Mouse (Mus musculus): Measurements from ENCODE around the gene Pfn4. TPM values are rescaled to one million over a fixed set of nuclear protein-coding genes. Genes with fewer than 3 reads are reported as not detected.

The Pfn4 gene
- polyA plus RNA-seq (2017; shearing (Covaris generic)) = 1 to 10 TPM in 1 of 2 experiments, under 1 TPM in 1; 0.43 to 1.5 TPM

DNA sequence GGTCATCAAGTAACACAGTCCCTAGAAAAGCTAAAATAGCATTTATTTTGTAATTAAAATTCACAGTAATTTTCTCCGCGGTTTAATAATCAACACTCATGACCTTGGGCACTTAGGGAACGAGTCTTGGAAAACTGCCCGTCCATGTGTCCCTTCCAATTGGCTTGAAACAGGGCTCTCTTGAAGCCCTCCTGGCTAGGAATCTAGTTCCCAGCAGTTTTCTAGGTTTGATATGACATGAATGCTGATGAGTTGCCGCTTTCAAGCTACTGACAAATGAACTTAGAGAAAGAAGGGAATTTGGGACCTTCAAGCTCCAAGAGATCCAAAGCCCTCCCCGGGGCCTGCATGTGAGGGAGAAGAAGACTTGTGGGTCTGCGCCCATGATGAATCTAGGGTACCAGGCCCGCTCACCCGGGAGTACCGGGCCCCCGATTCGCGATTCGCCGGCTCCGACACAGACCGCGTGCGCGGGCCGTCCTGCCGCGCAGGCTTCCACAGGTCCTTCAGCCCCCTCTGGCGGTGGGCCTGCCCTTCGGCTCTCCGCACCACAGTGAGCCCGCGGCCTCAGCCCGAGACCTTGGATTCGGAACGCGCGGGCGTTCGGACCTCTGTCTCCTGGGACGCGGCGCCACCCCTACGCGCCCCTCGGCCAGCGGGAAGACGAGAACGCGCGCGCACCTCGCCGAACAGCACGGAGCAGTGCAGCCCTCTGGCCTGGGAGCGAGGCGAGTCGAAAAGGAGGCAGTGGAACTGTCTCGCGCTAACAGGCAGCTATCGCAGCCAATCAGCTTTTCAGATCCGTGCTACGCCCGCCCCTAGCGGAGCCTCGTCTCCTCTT lies at the start of gene Pfn4, which contains the start of gene Fam228b:
TSS of gene Pfn4 (plus strand) at position 531 of the 841 bp plus-strand sequence.
TSS of gene Fam228b (minus strand) at position 776 of the 841 bp plus-strand sequence.

DNA sequence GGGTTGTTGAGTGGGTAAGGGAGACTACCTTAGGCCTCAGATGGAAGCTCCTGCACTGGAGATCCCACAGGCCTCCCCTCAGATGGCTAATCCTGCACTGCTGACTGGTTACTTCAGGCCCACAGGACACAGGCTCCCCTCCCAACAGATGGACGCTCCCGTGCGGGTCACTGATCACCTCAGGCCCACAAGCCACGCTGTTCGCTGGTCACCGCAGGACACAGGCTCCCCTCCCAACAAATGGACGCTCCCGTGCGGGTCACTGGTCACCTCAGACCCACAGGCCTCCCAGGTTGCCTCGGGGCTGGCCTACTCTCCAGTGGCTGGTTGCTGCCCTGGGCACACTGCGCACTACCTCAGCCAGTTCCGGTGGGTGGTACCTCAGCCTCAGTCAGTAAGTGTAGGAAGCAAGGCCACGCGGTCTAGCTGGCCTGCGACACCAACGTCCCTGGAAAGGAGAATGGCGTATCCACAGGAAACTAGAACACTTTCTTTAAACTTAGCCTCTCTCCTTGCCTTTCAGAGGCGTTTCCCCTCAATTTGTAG lies 30.7 kb upstream of the Pfn4 start, which contains the start of gene Fam228a:
TSS of gene Fam228a (minus strand) at position 400 of the 546 bp plus-strand sequence.

DNA sequence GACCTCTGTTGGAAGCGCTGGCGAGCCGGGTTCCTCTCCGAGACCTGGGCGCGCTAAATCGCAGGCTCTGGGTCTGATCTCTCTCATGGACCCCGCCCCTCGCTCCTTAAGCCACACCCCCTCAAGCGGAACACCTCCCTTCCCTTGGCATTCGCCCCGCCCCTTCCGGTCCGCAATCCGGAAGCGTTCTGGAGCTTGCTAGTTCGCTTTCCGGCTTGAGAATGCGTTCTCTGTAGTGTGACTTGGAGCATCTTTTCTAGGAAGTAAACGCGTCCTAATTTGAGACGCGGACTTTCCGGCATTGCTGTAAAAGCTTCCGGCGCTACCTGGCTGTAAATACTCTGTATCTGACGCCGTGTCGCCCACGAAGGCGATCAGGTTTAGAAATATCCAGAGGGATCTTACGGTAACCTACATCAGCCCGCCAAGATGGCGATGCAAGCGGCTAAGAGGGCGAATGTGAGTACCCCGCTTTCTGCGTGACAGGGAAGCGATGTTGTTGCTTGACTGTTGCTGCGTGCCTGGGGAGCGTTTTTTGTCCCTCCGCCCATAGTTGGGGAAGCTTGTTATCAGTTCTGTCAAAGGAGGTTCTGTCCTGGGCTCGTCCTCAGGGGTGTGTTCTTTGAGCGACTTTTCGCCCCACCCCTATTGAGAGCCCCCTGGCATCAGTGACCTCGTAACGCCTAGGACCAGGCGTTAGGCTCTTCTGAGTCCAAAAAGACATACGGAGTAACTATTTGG lies 48.7 kb downstream of the Pfn4 start, which contains the start of gene Sf3b6:
TSS of gene Sf3b6 (plus strand) at position 184 of the 741 bp plus-strand sequence.

Other genes with a start within 250 kb of the Pfn4 start
- gene Itsn2, start 176.4 kb upstream of the Pfn4 start, polyA plus RNA-seq (2017; shearing (Covaris generic)) = 100 to 1,000 TPM; 130 to 168 TPM
- gene Gm3625, start 176.1 kb upstream of the Pfn4 start, polyA plus RNA-seq (2017; shearing (Covaris generic)) = not detected
- gene Fam228a, start 30.6 kb upstream of the Pfn4 start, polyA plus RNA-seq (2017; shearing (Covaris generic)) = under 1 TPM in 1 of 2 experiments, not detected in 1; 0.55 TPM
- 1 to 10 TPM in 1 of 2 experiments, not detected in 1; 1.2 TPM for gene Fam228b, start 245 bp downstream of the Pfn4 start, polyA plus RNA-seq (2017; shearing (Covaris generic))
- gene Sf3b6, start 48.5 kb downstream of the Pfn4 start, polyA plus RNA-seq (2017; shearing (Covaris generic)) = 100 to 1,000 TPM; 341 to 477 TPM
- gene Fkbp1b, start 72.6 kb downstream of the Pfn4 start, polyA plus RNA-seq (2017; shearing (Covaris generic)) = 1 to 10 TPM in 1 of 2 experiments, not detected in 1; 1.4 TPM
- 10 to 100 TPM in 1 of 2 experiments, 1 to 10 TPM in 1; 9.4 to 10.3 TPM for gene Wdcp, start 74.3 kb downstream of the Pfn4 start, polyA plus RNA-seq (2017; shearing (Covaris generic))
- gene Mfsd2b, start 105.3 kb downstream of the Pfn4 start, polyA plus RNA-seq (2017; shearing (Covaris generic)) = under 1 TPM; 0.70 to 0.93 TPM
- 10 to 100 TPM; 34.2 to 37.8 TPM for gene Ubxn2a, start 138.7 kb downstream of the Pfn4 start, polyA plus RNA-seq (2017; shearing (Covaris generic))
- 10 to 100 TPM; 51.5 to 54.2 TPM for gene Atad2b, start 148.3 kb downstream of the Pfn4 start, polyA plus RNA-seq (2017; shearing (Covaris generic))

Data from activated CD4-positive, CD25-positive, alpha-beta regulatory T cell (primary cell).